Mouse (Mus musculus): ENCODE measurements around the gene Gm281.
"Not testable (repeated sequence)": the region's sequence is repeated elsewhere in the genome, so short reads cannot be mapped to it uniquely, and the experiment has no call there.

Gm281 gene

GRCm38 (mm10) chr14:13914387-13915082 is at the start of gene Gm281:
Gene Gm281, minus strand, starts transcription at chr14:13914478.
- DNase-seq (ENCODE audit: low spot score) = no peak

GRCm38 (mm10) chr14:13963527-13963926 is 49.2 kb upstream of the Gm281 start:
- DNase-seq (ENCODE audit: low spot score) = no peak

DNA sequence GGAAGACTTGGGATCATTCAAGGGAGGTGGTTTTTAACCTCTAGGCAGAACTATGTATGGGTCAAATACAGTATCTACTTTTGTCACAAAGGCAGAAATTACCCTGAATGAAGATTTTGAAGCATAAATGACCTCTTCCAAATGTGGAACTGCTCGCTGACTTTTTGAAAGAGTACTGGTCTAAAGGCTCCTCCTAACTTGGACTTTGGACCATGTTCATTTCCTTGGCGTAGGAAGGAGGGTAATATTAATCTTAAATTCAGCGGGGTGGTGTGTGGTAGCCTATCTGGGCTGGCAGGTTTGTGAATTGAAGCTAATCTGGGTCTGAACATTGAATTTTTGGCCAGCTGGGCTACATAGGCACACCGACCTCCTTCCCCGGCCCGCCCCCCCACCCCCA is 48.2 kb upstream of the Gm281 start:
- no peak for DNase-seq (ENCODE audit: low spot score)

- peak; percentile 52 for DNase-seq (ENCODE audit: low spot score)
These were observed 47.3 kb upstream of the Gm281 start, which contains the start of the genes Atxn7 and Thoc7 for GRCm38 (mm10) chr14:13961401-13962112. Gene Atxn7, plus strand, starts transcription at chr14:13961440. Gene Thoc7, minus strand, starts transcription at chr14:13961852.

DNA sequence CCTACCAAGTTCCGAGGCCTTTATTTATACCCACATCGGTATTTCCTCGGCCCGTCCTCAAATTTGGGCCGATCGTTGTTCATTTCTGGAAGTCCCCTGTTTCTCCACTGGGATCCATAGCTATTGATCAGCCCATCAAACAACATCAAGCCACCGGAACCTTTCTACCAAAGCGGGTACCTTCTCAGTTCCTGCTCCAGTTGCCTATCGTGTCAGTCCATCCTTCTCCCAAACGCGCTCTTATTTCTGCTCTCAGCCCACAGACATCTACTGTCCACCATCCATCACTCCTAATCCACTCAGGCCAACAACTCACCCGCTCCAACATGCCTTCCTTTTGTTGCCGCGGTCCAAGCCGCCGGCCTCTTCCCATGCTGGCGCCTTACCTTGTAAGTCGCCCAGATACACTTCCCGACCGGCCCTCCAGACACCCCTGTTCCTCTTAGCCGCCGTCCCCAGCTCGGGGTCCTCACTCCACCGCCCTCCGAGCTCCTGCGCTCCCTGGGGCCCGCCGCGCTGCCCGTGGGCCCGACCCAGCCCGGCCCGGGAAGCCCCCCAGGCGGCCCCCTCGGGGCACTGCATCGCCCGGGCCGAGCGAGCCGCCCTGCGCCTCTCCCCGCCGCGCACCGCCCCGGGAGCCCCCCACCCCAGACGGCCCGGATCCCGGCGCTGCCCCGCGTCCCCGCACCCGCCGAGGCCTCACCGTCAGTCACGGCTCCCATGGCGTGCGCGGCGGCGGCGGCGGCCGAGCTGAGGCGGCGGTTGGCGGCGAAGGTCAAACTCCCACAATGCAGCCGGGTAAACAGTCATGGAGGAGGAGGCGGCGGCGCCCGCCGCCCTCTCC is 46.4 kb upstream of the Gm281 start:
- DNase-seq (ENCODE audit: low spot score) = peak; percentile 61

- DNase-seq (ENCODE audit: low spot score) = no peak
These were observed 45.8 kb upstream of the Gm281 start for GRCm38 (mm10) chr14:13960079-13960478.

GRCm38 (mm10) chr14:13952151-13952550 is 37.9 kb upstream of the Gm281 start:
- not testable (repeated sequence) for DNase-seq (ENCODE audit: low spot score)

DNA sequence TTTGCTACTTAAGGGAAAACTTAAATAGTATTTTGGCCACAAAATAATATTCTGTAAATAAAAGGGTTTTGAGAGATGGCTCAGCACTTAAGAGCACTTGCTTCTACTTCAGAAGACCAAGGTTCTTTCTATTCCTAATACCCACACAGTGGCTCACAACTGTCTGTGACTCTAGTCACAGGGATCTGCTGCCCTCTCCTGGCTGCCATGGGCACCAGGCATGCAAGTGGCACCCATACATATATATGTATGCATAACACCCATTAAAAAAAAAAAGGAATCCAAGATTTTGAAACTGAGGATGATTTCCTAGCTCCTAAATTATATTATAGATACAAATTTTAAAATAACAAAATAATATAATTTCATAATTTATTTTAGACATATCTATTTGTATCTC is 36.1 kb upstream of the Gm281 start:
- no peak for DNase-seq (ENCODE audit: low spot score)

DNA sequence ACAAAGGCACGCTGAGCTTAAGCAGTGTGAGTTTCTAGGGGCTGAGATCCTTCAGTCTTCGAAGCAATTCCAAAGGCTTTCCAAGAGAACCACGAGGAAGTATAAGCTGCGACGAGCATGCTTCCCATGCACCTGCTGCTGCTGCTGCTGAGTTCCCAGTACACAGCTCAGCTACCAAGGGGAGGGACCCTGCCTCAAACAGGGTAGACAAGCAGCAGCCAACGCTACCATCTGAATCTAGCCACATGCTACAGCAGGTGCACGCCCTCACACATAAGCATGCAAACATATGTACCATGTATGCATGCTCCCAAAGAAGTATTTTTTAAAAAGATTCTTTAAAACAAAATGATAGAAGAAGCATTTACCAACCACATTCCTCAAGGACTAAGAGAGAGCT is 34.1 kb upstream of the Gm281 start:
- DNase-seq (ENCODE audit: low spot score) = no peak

DNA sequence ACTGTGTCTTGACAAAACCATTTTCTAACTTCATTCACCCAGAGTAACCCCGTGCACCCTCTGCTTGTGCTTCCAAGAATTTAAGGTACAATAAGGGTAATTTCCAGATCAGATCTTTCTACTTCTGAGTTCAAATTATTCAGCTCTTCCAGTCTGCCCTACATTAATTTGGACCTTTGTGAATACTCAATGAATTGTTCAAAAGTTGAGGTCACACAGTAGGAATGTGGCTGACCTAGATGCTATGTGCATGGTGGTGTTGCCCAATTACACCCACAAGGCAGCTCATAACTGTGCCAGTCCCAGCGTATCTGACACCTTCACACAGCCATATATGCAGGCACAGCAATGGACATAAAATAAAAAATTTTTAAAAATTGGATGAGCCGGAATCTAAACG is 30.4 kb upstream of the Gm281 start:
- DNase-seq (ENCODE audit: low spot score) = no peak

DNA sequence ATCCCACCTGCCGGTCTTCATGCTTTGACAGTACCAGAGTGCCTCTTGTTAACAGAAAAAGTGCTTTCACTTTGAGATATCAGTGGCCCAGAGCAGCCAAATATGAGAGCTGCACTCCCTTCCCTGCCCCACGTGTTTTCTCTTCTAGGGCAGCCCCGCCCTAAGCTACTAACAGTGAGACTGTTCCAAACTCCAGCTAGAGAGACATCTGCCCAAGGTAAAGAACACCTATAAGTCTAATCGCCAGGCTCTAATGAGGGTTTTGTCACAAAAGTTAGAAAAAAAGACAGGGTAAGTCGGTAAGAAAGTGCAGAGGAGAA is 19.7 kb upstream of the Gm281 start:
- no peak for DNase-seq (ENCODE audit: low spot score)

- no peak for DNase-seq (ENCODE audit: low spot score)
These were observed 19.2 kb upstream of the Gm281 start for GRCm38 (mm10) chr14:13933290-13934051.

DNA sequence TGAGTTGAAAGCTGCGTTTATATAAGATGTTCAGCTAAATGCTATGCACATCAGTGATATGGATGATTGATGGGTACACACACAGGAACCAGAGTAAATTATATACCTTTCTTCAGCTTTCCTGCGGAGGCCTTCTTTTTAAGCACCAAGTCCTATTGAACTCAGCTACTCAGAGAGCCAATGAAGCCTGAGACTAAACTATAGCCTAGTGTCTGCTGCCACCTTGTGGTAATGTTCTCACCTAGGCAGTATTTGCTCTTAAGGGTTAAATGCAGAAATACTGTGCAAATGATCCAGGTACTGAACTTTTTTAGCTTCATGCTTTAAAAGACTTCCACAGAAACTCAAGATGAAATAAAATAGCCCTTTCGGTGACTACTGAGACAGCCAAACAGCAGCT is 3.4 kb upstream of the Gm281 start:
- DNase-seq (ENCODE audit: low spot score) = peak; percentile 16

GRCm38 (mm10) chr14:13917208-13917607 is 2.9 kb upstream of the Gm281 start:
- DNase-seq (ENCODE audit: low spot score) = no peak

- DNase-seq (ENCODE audit: low spot score) = no peak
These were observed 929 bp upstream of the Gm281 start for GRCm38 (mm10) chr14:13915207-13915606.

- DNase-seq (ENCODE audit: low spot score) = no peak
These were observed 4.1 kb downstream of the Gm281 start for GRCm38 (mm10) chr14:13910148-13910547.

GRCm38 (mm10) chr14:13907145-13907544 is 7.1 kb downstream of the Gm281 start:
- no peak for DNase-seq (ENCODE audit: low spot score)

- no peak for DNase-seq (ENCODE audit: low spot score)
These were observed 7.8 kb downstream of the Gm281 start for GRCm38 (mm10) chr14:13906461-13906860.

- peak; percentile 9 for DNase-seq (ENCODE audit: low spot score)
These were observed 12.6 kb downstream of the Gm281 start for GRCm38 (mm10) chr14:13901611-13902067.

DNA sequence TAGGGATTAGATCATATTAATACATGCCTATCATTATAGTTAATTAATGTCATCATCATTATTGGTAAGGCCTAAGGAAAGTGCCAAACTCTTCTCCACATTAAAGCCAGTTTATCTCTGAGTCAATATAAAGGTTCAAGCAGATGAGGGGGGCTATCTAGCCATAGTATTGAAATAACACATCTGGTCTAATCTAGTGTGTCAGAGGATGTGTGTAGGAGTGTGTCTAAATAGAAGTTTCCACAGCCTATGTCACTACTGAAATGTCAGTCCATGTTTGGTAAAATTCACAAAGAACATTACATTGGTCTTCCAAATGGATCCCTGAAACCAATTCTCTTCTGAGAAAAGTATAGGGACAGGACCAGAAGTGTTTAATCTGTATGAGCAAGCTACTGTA is 19.1 kb downstream of the Gm281 start:
- no peak for DNase-seq (ENCODE audit: low spot score)

DNA sequence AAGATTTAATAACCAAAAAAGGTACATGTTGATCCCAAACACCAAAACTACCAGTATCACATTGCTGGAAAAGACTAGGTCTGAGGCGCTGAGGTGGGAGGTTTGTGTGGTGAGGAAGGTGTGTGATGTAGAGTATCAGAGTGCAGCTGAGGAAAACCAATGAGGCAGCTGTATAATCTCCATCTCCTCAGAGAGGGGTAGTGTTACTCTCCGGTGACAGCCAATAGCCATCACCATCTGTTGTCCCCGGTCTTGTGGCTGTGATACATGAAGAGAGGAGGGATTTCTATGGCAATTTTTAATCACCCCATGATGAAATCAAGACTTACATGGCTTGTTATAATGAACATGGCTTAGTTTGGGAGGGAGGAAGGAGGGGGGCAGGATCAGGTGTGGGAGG is 20.5 kb downstream of the Gm281 start:
- DNase-seq (ENCODE audit: low spot score) = no peak

DNA sequence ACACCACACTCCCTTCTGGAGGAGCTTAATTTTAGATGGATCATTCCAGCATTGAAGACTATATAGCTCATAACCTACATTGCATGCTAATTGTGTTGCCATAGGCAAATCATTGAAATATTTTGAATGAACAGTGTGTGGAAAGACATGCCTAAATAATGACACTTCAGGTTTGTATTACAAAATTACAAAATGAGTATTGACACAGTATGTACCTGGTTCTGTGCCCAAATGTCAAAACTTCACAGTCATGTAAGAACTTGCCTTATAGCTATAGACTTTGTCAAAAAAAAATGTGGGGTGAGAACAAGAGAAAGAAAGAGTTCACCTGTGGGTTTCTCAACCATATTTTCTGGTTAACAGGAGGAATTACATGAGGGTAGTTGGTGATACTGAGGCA is 52.9 kb downstream of the Gm281 start:
- no peak for DNase-seq (ENCODE audit: low spot score)
